Mouse (Mus musculus): ENCODE data around the gene Rnf24. TPM values are rescaled to one million over a fixed set of nuclear protein-coding genes. Genes with fewer than 3 reads are reported as not detected.

Gene Rnf24
- polyA plus RNA-seq (2014; fragmentation: Nextera tagmentation; extraction: Ambion mirVana) = 7.2 and 9.8 TPM in 2 replicates

- Histone ChIP-seq H3K36me3 (ENCODE audit: control insufficient read depth, insufficient read depth, low read length) (no peaks in the 10 kb centered on the region), H3K4me2 (ENCODE audit: low read depth, severe bottlenecking) (peak within 1 kb of the TSS; percentile 81), H3K9me3 (ENCODE audit: control insufficient read depth, low read length) (no peaks in the 10 kb centered on the region), H3K4me3 (ENCODE audit: low read depth, low read length) (peak within 1 kb of the TSS; percentile 96), H3K27ac (replicated peaks; ENCODE audit: low read depth, low read length) (peak within 1 kb of the TSS; percentile 88), H3K27me3 (ENCODE audit: control insufficient read depth, insufficient read depth, low read length) (no peaks in the 10 kb centered on the region), H3K4me1 (ENCODE audit: control insufficient read depth, insufficient read depth, low read length) (0 out of 2 replicates have a peak, but pooled peaks cover 4% of the 10 kb centered on the region), H3K9ac (ENCODE audit: low read length) (peak within 1 kb of the TSS; percentile 93)
- ATAC-seq (ENCODE audit: insufficient number of reproducible peaks, low FRiP score, low TSS enrichment, low read depth) (peak; percentile 95), DNase-seq (ENCODE audit: low spot score) (peak; percentile 99)
- under 1% methylated on average over 46 of the region's 54 CpGs for WGBS
These were observed at the start of gene Rnf24 for GRCm38 (mm10) chr2:131352747-131353563. Gene Rnf24, minus strand, starts transcription at chr2:131352892.

- no peak overlapping the region for H3K9ac ChIP-seq (ENCODE audit: low read length)
- peak; percentile 84 for ATAC-seq (ENCODE audit: insufficient number of reproducible peaks, low FRiP score, low TSS enrichment, low read depth)
These were observed 49.3 kb upstream of the Rnf24 start for GRCm38 (mm10) chr2:131401794-131402495.

GRCm38 (mm10) chr2:131400846-131401245, 48.2 kb upstream of the Rnf24 start:
- Histone ChIP-seq H3K4me1 (ENCODE audit: control insufficient read depth, insufficient read depth, low read length) (peaks cover 7% of the 10 kb centered on the region; the same call in 1 of the 2 replicates), H3K27me3 (ENCODE audit: control insufficient read depth, insufficient read depth, low read length) (no peaks in the 10 kb centered on the region), H3K4me2 (ENCODE audit: low read depth, severe bottlenecking) (no peak overlapping the region), H3K9ac (ENCODE audit: low read length) (no peak overlapping the region), H3K36me3 (ENCODE audit: control insufficient read depth, insufficient read depth, low read length) (no peaks in the 10 kb centered on the region), H3K9me3 (ENCODE audit: control insufficient read depth, low read length) (no peaks in the 10 kb centered on the region), H3K27ac (replicated peaks; ENCODE audit: low read depth, low read length) (no peak overlapping the region; the same call in 1 of the 2 replicates), H3K4me3 (ENCODE audit: low read depth, low read length) (no peak overlapping the region)
- 95% methylated on average over 2 of the region's 2 CpGs for WGBS
- no peak for ATAC-seq (ENCODE audit: insufficient number of reproducible peaks, low FRiP score, low TSS enrichment, low read depth)
- DNase-seq (ENCODE audit: low spot score) = no peak

More at GRCm38 (mm10) chr2:131401794-131402495, 49.3 kb upstream of the Rnf24 start:
- peaks cover 7% of the 10 kb centered on the region; the same call in 1 of the 2 replicates for H3K4me1 ChIP-seq (ENCODE audit: control insufficient read depth, insufficient read depth, low read length)
- no peak overlapping the region for H3K4me3 ChIP-seq (ENCODE audit: low read depth, low read length)
- peak; percentile 84 for DNase-seq (ENCODE audit: low spot score)
- no peaks in the 10 kb centered on the region for H3K9me3 ChIP-seq (ENCODE audit: control insufficient read depth, low read length)
- H3K36me3 ChIP-seq (ENCODE audit: control insufficient read depth, insufficient read depth, low read length) = no peaks in the 10 kb centered on the region
- WGBS = 14% methylated on average over 8 of the region's 8 CpGs
- no peak overlapping the region; the same call in 1 of the 2 replicates for H3K4me2 ChIP-seq (ENCODE audit: low read depth, severe bottlenecking)
- H3K27ac ChIP-seq (replicated peaks; ENCODE audit: low read depth, low read length) = peak overlapping the region; percentile 53
- H3K27me3 ChIP-seq (ENCODE audit: control insufficient read depth, insufficient read depth, low read length) = no peaks in the 10 kb centered on the region

GRCm38 (mm10) chr2:131397323-131397848, 44.7 kb upstream of the Rnf24 start:
- 93% methylated on average over 5 of the region's 5 CpGs for WGBS
- no peaks in the 10 kb centered on the region for H3K27me3 ChIP-seq (ENCODE audit: control insufficient read depth, insufficient read depth, low read length)
- no peak for ATAC-seq (ENCODE audit: insufficient number of reproducible peaks, low FRiP score, low TSS enrichment, low read depth)

DNA sequence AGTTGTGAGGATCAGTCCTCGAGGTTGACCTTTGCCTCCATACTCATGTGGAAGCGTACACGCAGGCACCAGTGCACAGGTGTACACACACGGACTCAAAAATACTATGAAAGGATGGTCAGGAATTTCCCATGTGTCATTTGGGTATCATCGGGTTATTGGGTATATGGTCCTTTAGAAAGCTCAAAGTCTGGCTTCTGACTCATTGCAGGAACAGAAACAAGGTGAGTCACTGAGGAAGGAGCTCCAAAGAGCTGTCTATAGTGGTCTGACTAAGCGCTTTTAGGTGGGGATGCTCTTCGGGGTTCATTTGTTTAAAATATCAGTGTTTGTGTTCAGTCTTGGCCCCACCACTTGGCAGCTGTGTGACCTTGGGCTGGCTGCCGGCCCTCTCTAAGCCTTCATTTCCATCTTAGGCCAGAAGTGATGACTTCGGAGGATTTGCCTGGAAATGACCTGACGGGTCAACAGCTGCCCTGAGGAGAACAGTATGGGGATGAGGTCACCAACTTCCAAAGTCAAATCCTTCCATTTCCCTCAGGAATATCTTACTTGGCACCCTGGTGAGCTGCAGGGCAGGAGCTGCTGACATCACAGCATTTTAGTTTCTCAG, 33.8 kb upstream of the Rnf24 start:
- no peak overlapping the region for H3K9ac ChIP-seq (ENCODE audit: low read length)
- H3K27ac ChIP-seq (replicated peaks; ENCODE audit: low read depth, low read length) = no peak overlapping the region
- no peaks in the 10 kb centered on the region for H3K27me3 ChIP-seq (ENCODE audit: control insufficient read depth, insufficient read depth, low read length)
- no peak for DNase-seq (ENCODE audit: low spot score)
- no peak overlapping the region for H3K4me3 ChIP-seq (ENCODE audit: low read depth, low read length)
- WGBS = 85% methylated on average over 10 of the region's 10 CpGs
- H3K4me2 ChIP-seq (ENCODE audit: low read depth, severe bottlenecking) = no peak overlapping the region
- no peak for ATAC-seq (ENCODE audit: insufficient number of reproducible peaks, low FRiP score, low TSS enrichment, low read depth)
- H3K4me1 ChIP-seq (ENCODE audit: control insufficient read depth, insufficient read depth, low read length) = no peaks in the 10 kb centered on the region
- H3K9me3 ChIP-seq (ENCODE audit: control insufficient read depth, low read length) = no peaks in the 10 kb centered on the region
- H3K36me3 ChIP-seq (ENCODE audit: control insufficient read depth, insufficient read depth, low read length) = no peaks in the 10 kb centered on the region

More at GRCm38 (mm10) chr2:131397323-131397848, 44.7 kb upstream of the Rnf24 start:
- Histone ChIP-seq H3K4me1 (ENCODE audit: control insufficient read depth, insufficient read depth, low read length) (peaks cover 7% of the 10 kb centered on the region; the same call in 1 of the 2 replicates), H3K4me3 (ENCODE audit: low read depth, low read length) (no peak overlapping the region), H3K9me3 (ENCODE audit: control insufficient read depth, low read length) (no peaks in the 10 kb centered on the region), H3K4me2 (ENCODE audit: low read depth, severe bottlenecking) (no peak overlapping the region), H3K27ac (replicated peaks; ENCODE audit: low read depth, low read length) (no peak overlapping the region), H3K36me3 (ENCODE audit: control insufficient read depth, insufficient read depth, low read length) (no peaks in the 10 kb centered on the region), H3K9ac (ENCODE audit: low read length) (no peak overlapping the region)
- DNase-seq (ENCODE audit: low spot score) = no peak

GRCm38 (mm10) chr2:131385176-131385575, 32.5 kb upstream of the Rnf24 start:
- Histone ChIP-seq H3K4me1 (ENCODE audit: control insufficient read depth, insufficient read depth, low read length) (no peaks in the 10 kb centered on the region), H3K36me3 (ENCODE audit: control insufficient read depth, insufficient read depth, low read length) (no peaks in the 10 kb centered on the region), H3K27me3 (ENCODE audit: control insufficient read depth, insufficient read depth, low read length) (no peaks in the 10 kb centered on the region), H3K4me3 (ENCODE audit: low read depth, low read length) (no peak overlapping the region), H3K27ac (replicated peaks; ENCODE audit: low read depth, low read length) (no peak overlapping the region), H3K9me3 (ENCODE audit: control insufficient read depth, low read length) (no peaks in the 10 kb centered on the region), H3K9ac (ENCODE audit: low read length) (no peak overlapping the region), H3K4me2 (ENCODE audit: low read depth, severe bottlenecking) (no peak overlapping the region)
- DNase-seq (ENCODE audit: low spot score) (no peak), ATAC-seq (ENCODE audit: insufficient number of reproducible peaks, low FRiP score, low TSS enrichment, low read depth) (no peak)
- WGBS = 83% methylated on average over 4 of the region's 4 CpGs

DNA sequence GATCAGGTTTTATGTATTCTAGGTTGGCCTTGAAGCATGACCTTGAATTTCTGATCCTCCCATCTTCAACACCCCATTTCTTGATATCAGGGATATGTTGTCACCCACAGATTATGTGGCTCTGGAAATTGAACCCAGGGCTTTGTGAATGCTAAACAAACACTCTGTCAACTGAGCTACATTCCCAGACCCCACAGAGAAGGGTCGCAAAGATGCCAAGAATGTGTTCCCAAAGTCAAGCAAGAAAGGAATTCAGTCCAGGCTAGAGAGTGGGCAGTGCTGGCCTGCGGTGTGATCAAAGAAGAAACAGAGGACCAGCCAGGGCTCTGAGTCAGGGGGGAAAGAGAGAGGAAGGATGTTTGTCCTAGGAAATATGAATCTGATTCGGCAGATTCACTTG, 26.8 kb upstream of the Rnf24 start:
- Histone ChIP-seq H3K4me3 (ENCODE audit: low read depth, low read length) (no peak overlapping the region), H3K27me3 (ENCODE audit: control insufficient read depth, insufficient read depth, low read length) (no peaks in the 10 kb centered on the region), H3K27ac (replicated peaks; ENCODE audit: low read depth, low read length) (no peak overlapping the region), H3K36me3 (ENCODE audit: control insufficient read depth, insufficient read depth, low read length) (no peaks in the 10 kb centered on the region), H3K9me3 (ENCODE audit: control insufficient read depth, low read length) (no peaks in the 10 kb centered on the region), H3K4me1 (ENCODE audit: control insufficient read depth, insufficient read depth, low read length) (no peaks in the 10 kb centered on the region), H3K9ac (ENCODE audit: low read length) (no peak overlapping the region), H3K4me2 (ENCODE audit: low read depth, severe bottlenecking) (no peak overlapping the region)
- no peak for ATAC-seq (ENCODE audit: insufficient number of reproducible peaks, low FRiP score, low TSS enrichment, low read depth)
- no peak for DNase-seq (ENCODE audit: low spot score)
- 80% methylated on average over 3 of the region's 3 CpGs for WGBS

DNA sequence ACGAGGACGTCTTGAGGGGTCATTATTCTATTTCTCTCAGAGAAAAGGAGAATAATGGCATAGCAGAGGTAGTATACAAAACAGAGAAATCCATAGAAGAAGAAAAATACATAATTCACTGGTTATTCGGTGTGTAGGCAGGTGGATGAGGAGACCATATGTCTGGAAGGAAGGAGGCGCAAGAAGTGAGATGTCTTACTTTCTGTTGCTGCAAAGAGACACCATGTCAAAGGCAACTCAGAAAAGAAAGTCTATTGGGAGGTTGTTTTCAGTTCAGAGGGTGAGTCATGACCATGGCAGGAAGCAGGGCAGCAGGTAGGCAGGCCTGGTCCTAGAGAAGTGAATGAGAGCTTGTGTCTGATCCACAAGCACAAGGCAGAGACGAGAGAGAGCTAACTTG, 26.2 kb upstream of the Rnf24 start:
- no peaks in the 10 kb centered on the region for H3K4me1 ChIP-seq (ENCODE audit: control insufficient read depth, insufficient read depth, low read length)
- no peak overlapping the region for H3K4me3 ChIP-seq (ENCODE audit: low read depth, low read length)
- no peak overlapping the region for H3K4me2 ChIP-seq (ENCODE audit: low read depth, severe bottlenecking)
- H3K36me3 ChIP-seq (ENCODE audit: control insufficient read depth, insufficient read depth, low read length) = no peaks in the 10 kb centered on the region
- no peak overlapping the region for H3K9ac ChIP-seq (ENCODE audit: low read length)
- no peaks in the 10 kb centered on the region for H3K9me3 ChIP-seq (ENCODE audit: control insufficient read depth, low read length)
- no peak overlapping the region for H3K27ac ChIP-seq (replicated peaks; ENCODE audit: low read depth, low read length)
- ATAC-seq (ENCODE audit: insufficient number of reproducible peaks, low FRiP score, low TSS enrichment, low read depth) (no peak), DNase-seq (ENCODE audit: low spot score) (no peak)
- H3K27me3 ChIP-seq (ENCODE audit: control insufficient read depth, insufficient read depth, low read length) = no peaks in the 10 kb centered on the region
- 93% methylated on average over 5 of the region's 5 CpGs for WGBS

Data from limb, embryonic 11.5 days (tissue).